Mouse (Mus musculus) CH12.LX (cell line): Measurements from ENCODE around the gene Serp2. TPM values are rescaled to one million over a fixed set of nuclear protein-coding genes. Genes with fewer than 3 reads are reported as not detected.

ENCODE experiments used
- DNase-seq: peaks from one replicate; pipeline ENCODE4 v3.0.0-alpha.2; 2013; ENCODE audit errors: extremely low read depth
- H3K27ac ChIP-seq: 2 replicates; pipeline ENCODE4 v1.5.1; 2012; ENCODE audit warnings: low read depth, mild to moderate bottlenecking, control low read depth, moderate library complexity; ENCODE audit not compliant: insufficient read depth
- H3K27me3 ChIP-seq: replicated peaks from 2 replicates; pipeline ENCODE3; 2012; ENCODE audit warnings: inconsistent platforms
- H3K36me3 ChIP-seq, 2 experiments: replicated peaks in 1 of 2; 2 replicates each; pipeline versions ENCODE3 to v1.6.1; 2012; ENCODE audit warnings: inconsistent platforms in 1 of 2, low read length in 1 of 2, mild to moderate bottlenecking in 1 of 2, mixed read lengths in 1 of 2, moderate library complexity in 1 of 2; ENCODE audit not compliant: control insufficient read depth in 1 of 2, insufficient read depth in 1 of 2
- H3K4me1 ChIP-seq, 2 experiments: 2 replicates each; pipeline ENCODE4 v1.6.1; 2012; ENCODE audit warnings: inconsistent platforms in 1 of 2, moderate library complexity in 1 of 2; ENCODE audit not compliant: insufficient read depth in 2 of 2, control insufficient read depth in 1 of 2
- H3K4me2 ChIP-seq: 2 replicates; pipeline ENCODE4 v1.6.1; 2012; ENCODE audit warnings: low read depth, mild to moderate bottlenecking, control low read depth; ENCODE audit not compliant: poor library complexity, insufficient read depth, severe bottlenecking
- H3K4me3 ChIP-seq, 3 experiments: fragments of 150-350 bp in 1 of 3; sonication (generic) in 1 of 3; replicated peaks in 1 of 3; 2 replicates each; pipeline versions ENCODE3 to v1.5.1; 2011 to 2012; ENCODE audit warnings: low read depth in 2 of 3, low read length in 2 of 3, mild to moderate bottlenecking in 2 of 3, moderate library complexity in 2 of 3, control low read depth in 1 of 3, improper control_type of control experiment in 1 of 3, inconsistent platforms in 1 of 3, mixed read lengths in 1 of 3; ENCODE audit not compliant: poor library complexity in 1 of 3
- H3K79me2 ChIP-seq: replicated peaks from 2 replicates; pipeline ENCODE4 v1.6.1; 2012; ENCODE audit warnings: mild to moderate bottlenecking, moderate library complexity; ENCODE audit not compliant: control insufficient read depth, poor library complexity, insufficient read depth, severe bottlenecking; ENCODE audit errors: extremely low read depth
- H3K9ac ChIP-seq: 2 replicates; pipeline ENCODE4 v1.6.1; 2012; ENCODE audit warnings: low read depth, mild to moderate bottlenecking, control low read depth, moderate library complexity; ENCODE audit not compliant: insufficient read depth
- H3K9me3 ChIP-seq: replicated peaks from 2 replicates; pipeline ENCODE3; 2012; ENCODE audit warnings: low read length, inconsistent platforms, mixed read lengths
- BHLHE40 ChIP-seq: IDR thresholded peaks from 2 replicates; pipeline ENCODE4 v1.6.1; 2011; ENCODE audit warnings: mild to moderate bottlenecking, low read depth, low read length, improper control_type of control experiment
- CTCF ChIP-seq, 2 experiments: IDR thresholded peaks in 1 of 2; conservative IDR thresholded peaks in 1 of 2; 2 replicates each; pipeline ENCODE4 v1.5.1; 2011 to 2012; ENCODE audit warnings: low read depth in 2 of 2, low read length in 2 of 2, improper control_type of control experiment in 1 of 2, inconsistent platforms in 1 of 2, mild to moderate bottlenecking in 1 of 2, moderate library complexity in 1 of 2
- E2F4 ChIP-seq: IDR thresholded peaks from 2 replicates; pipeline ENCODE4 v1.6.1; 2011; ENCODE audit warnings: low read depth, low read length, improper control_type of control experiment; ENCODE audit not compliant: insufficient replicate concordance
- ELF1 ChIP-seq: IDR thresholded peaks from 2 replicates; pipeline ENCODE4 v1.6.1; 2014; ENCODE audit warnings: low read depth, mild to moderate bottlenecking, inconsistent platforms, low read length, improper control_type of control experiment
- EP300 ChIP-seq: IDR thresholded peaks from 2 replicates; pipeline ENCODE4 v1.6.1; 2011; ENCODE audit warnings: low read length, improper control_type of control experiment
- ETS1 ChIP-seq: conservative IDR thresholded peaks from 2 replicates; pipeline ENCODE4 v1.6.1; 2012; ENCODE audit warnings: low read depth, mild to moderate bottlenecking, inconsistent platforms, low read length, improper control_type of control experiment, moderate library complexity
- GABPA ChIP-seq: IDR thresholded peaks from 2 replicates; pipeline ENCODE4 v1.6.1; 2012; ENCODE audit warnings: low read depth, low read length, improper control_type of control experiment, inconsistent platforms; ENCODE audit not compliant: insufficient replicate concordance
- HCFC1 ChIP-seq: IDR thresholded peaks from 2 replicates; pipeline ENCODE4 v1.6.1; 2012; ENCODE audit warnings: low read depth, mild to moderate bottlenecking, inconsistent platforms, low read length, improper control_type of control experiment
- JUN ChIP-seq: IDR thresholded peaks from 2 replicates; pipeline ENCODE4 v1.6.1; 2011; ENCODE audit warnings: low read depth, mild to moderate bottlenecking, low read length, improper control_type of control experiment, moderate library complexity; ENCODE audit not compliant: insufficient read depth
- JUND ChIP-seq: conservative IDR thresholded peaks from 2 replicates; pipeline ENCODE4 v1.6.1; 2011; ENCODE audit warnings: low read depth, low read length, improper control_type of control experiment
- KAT2A ChIP-seq: IDR thresholded peaks from 2 replicates; pipeline ENCODE4 v1.6.1; 2012; ENCODE audit warnings: low read length, improper control_type of control experiment, inconsistent platforms; ENCODE audit not compliant: insufficient replicate concordance
- MAFK ChIP-seq: IDR thresholded peaks from 2 replicates; pipeline ENCODE4 v1.6.1; 2011; ENCODE audit warnings: low read length, improper control_type of control experiment; ENCODE audit not compliant: insufficient replicate concordance
- MAX ChIP-seq: IDR thresholded peaks from 2 replicates; pipeline ENCODE4 v1.6.1; 2011; ENCODE audit warnings: low read length, improper control_type of control experiment
- MAZ ChIP-seq: IDR thresholded peaks from 2 replicates; pipeline ENCODE4 v1.6.1; 2012; ENCODE audit warnings: low read depth, mild to moderate bottlenecking, inconsistent platforms, low read length, improper control_type of control experiment, moderate library complexity
- MYC ChIP-seq: IDR thresholded peaks from 2 replicates; pipeline ENCODE4 v1.6.1; 2011; ENCODE audit warnings: low read depth, mild to moderate bottlenecking, improper control_type of control experiment, low read length
- NRF1 ChIP-seq: IDR thresholded peaks from 2 replicates; pipeline ENCODE4 v1.6.1; 2014; ENCODE audit warnings: low read depth, mild to moderate bottlenecking, inconsistent platforms, low read length, improper control_type of control experiment, moderate library complexity
- POLR2A ChIP-seq: IDR thresholded peaks from 2 replicates; pipeline ENCODE4 v1.6.1; 2011; ENCODE audit warnings: low read depth, mild to moderate bottlenecking, improper control_type of control experiment, low read length
- RAD21 ChIP-seq: IDR thresholded peaks from 2 replicates; pipeline ENCODE4 v1.6.1; 2011; ENCODE audit warnings: low read depth, mild to moderate bottlenecking, low read length, improper control_type of control experiment, moderate library complexity
- SIN3A ChIP-seq: IDR thresholded peaks from 2 replicates; pipeline ENCODE4 v1.6.1; 2012; ENCODE audit warnings: low read length, improper control_type of control experiment, inconsistent platforms
- SMC3 ChIP-seq: IDR thresholded peaks from 2 replicates; pipeline ENCODE4 v1.6.1; 2011; ENCODE audit warnings: low read depth, low read length, improper control_type of control experiment
- TCF12 ChIP-seq: IDR thresholded peaks from 2 replicates; pipeline ENCODE4 v1.6.1; 2014; ENCODE audit warnings: low read depth, mild to moderate bottlenecking, inconsistent platforms, low read length, improper control_type of control experiment
- UBTF ChIP-seq: IDR thresholded peaks from 2 replicates; pipeline ENCODE4 v1.6.1; 2012; ENCODE audit warnings: low read depth, mild to moderate bottlenecking, inconsistent platforms, low read length, improper control_type of control experiment, moderate library complexity
- USF2 ChIP-seq: conservative IDR thresholded peaks from 2 replicates; pipeline ENCODE4 v1.6.1; 2011; ENCODE audit warnings: low read depth, low read length, improper control_type of control experiment
- ZC3H11A ChIP-seq: IDR thresholded peaks from 2 replicates; pipeline ENCODE4 v1.6.1; 2012; ENCODE audit warnings: low read depth, mild to moderate bottlenecking, inconsistent platforms, low read length, improper control_type of control experiment
- ZKSCAN1 ChIP-seq: IDR thresholded peaks from 2 replicates; pipeline ENCODE4 v1.6.1; 2012; ENCODE audit warnings: low read depth, inconsistent platforms, low read length, improper control_type of control experiment, borderline replicate concordance
- ZMIZ1 ChIP-seq: IDR thresholded peaks from 2 replicates; pipeline ENCODE4 v1.6.1; 2012; ENCODE audit warnings: low read depth, mild to moderate bottlenecking, inconsistent platforms, low read length, improper control_type of control experiment
- dilution Hi-C: fragments of 300-500 bp; cut with MboI; formaldehyde crosslinking; loops from 2 replicates; pipeline ENCODE4 v1.14.3; 2020; ENCODE audit warnings: low sequenced_read_pairs; ENCODE audit not compliant: extremely low pct_unique_long_range_greater_than_20kb, extremely low pct_ligation_motif_present
- in situ Hi-C: fragments of 300-500 bp; cut with MboI; formaldehyde crosslinking; loops from 3 replicates; pipeline ENCODE4 v1.14.3; 2019; ENCODE audit warnings: low sequenced_read_pairs, low pct_ligation_motif_present, low pct_unique_long_range_greater_than_20kb, mixed read lengths
- polyA plus RNA-seq: library from polyadenylated mRNA; unstranded; fragments of >175 nt; gene quantifications from 2 replicates; pipeline ENCODE4 v1.2.1, GENCODE M21; 2012; ENCODE audit warnings: low read depth; ENCODE audit not compliant: insufficient read length
- total RNA-seq, 2 experiments: library from RNA; depleted of rRNA; stranded (reverse); fragments of 300-350 nt in 1 of 2; fragments of >200 nt in 1 of 2; gene quantifications; 2 replicates each; pipeline ENCODE4 v1.2.3; 2012 to 2014

Serp2 gene
- total and polyA plus RNA-seq, 3 experiments, result not detected

DNA sequence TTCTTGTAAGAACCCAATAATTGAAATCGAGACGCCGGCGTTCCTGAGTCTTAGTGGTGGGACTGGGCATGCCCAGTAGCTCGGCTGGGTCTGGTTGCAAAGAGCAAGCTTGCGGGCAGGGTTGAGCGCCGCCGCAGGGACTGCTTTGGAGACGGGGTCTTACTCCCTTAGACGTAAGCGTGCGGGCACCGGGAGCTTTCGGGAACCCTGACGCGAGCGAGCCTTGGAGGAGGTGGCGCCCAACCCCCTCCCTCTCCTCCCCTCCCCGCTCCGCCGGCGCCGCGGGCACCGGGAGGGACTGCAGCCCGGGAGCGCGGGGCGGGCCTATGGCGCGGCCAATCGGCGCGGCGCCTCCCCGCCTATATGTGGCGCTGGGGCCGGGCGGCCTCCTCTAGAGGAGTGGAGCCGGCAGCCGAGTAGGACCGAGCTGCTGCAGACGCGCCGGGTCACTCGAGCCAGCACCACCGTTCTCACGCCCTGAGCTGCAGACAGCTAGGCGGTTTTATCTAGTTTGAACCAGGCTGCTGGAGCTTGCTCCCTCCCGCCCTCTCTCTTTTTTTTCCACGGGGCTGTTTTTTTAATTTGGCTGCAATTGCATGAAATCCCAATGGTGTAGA lies 52.5 kb downstream of the Serp2 start:
- in situ Hi-C loops, result loop anchor here (10.0 kb wide), 2 partner anchors 371 to 501 kb away; no protein-coding TSS in a partner anchor
- H3K27me3 ChIP-seq, result peaks cover 6% of the 10 kb centered on the region
- H3K4me2 ChIP-seq, result peak overlapping the region; percentile 52
- no peaks in the 10 kb centered on the region for H3K36me3 ChIP-seq
- no peak overlapping the region for H3K27ac ChIP-seq
- peaks cover 0 to 9% of the 10 kb centered on the region in 2 experiments; a peak in 2 of 4 replicates for H3K4me1 ChIP-seq
- dilution Hi-C loops, result no loop called here
- H3K79me2 ChIP-seq, result no peaks in the 10 kb centered on the region
- peak overlapping the region; percentile 10; the same call in 1 of the 2 replicates for H3K9ac ChIP-seq
- no peaks in the 10 kb centered on the region for H3K9me3 ChIP-seq
- peak; percentile 65 for TF ChIP-seq NRF1
- 0 out of 2 replicates have a peak, but pooled peaks have one; percentile 49 for TF ChIP-seq MAZ
- TF ChIP-seq POLR2A, result peak; percentile 70
- TF ChIP-seq TCF12, result no peak
- peak overlapping the region; percentile 20 to 60 (median 60) for H3K4me3 ChIP-seq
- DNase-seq, result peak; percentile 73

- Histone ChIP-seq H3K27ac (no peak overlapping the region), H3K4me1 (peaks cover 0 to 9% of the 10 kb centered on the region in 2 experiments; a peak in 2 of 4 replicates), H3K4me2 (peak overlapping the region; percentile 52), H3K4me3 (peak overlapping the region in 1 of 3 experiments; percentile 60), H3K9ac (no peak overlapping the region; the same call in 1 of the 2 replicates), H3K36me3 (no peaks in the 10 kb centered on the region), H3K27me3 (peaks cover 6% of the 10 kb centered on the region), H3K79me2 (no peaks in the 10 kb centered on the region), H3K9me3 (no peaks in the 10 kb centered on the region)
- no peak for TF ChIP-seq KAT2A
- TF ChIP-seq MAX, result no peak
- TF ChIP-seq RAD21, result peak; percentile 94
- TF ChIP-seq CTCF (conservative IDR thresholded peaks at IDR 0.05 in 1 of 2, IDR thresholded peaks at IDR 0.05 in 1 of 2; ENCODE audit: low read depth in 2 of 2, low read length in 2 of 2), result peak; percentile 23 to 79; a peak in 3 of 4 replicates
- TF ChIP-seq SMC3, result peak; percentile 64
- TF ChIP-seq GABPA, result no peak
- no peak for TF ChIP-seq USF2
- TF ChIP-seq SIN3A, result no peak
- TF ChIP-seq NRF1, result no peak
- TF ChIP-seq UBTF, result no peak
- TF ChIP-seq MAFK, result no peak
- TF ChIP-seq MYC, result no peak
- TF ChIP-seq HCFC1, result no peak
- TF ChIP-seq EP300, result no peak
- no peak for TF ChIP-seq ETS1
- TF ChIP-seq JUN, result no peak
- TF ChIP-seq ZKSCAN1, result no peak
- TF ChIP-seq ZMIZ1, result no peak
- TF ChIP-seq ZC3H11A, result no peak; the same call in 1 of the 2 replicates
- no peak for TF ChIP-seq JUND
- TF ChIP-seq ELF1, result no peak
- no peak for TF ChIP-seq POLR2A
- TF ChIP-seq BHLHE40, result no peak
- TF ChIP-seq E2F4, result no peak
- in situ Hi-C loops, result loop anchor here (10.0 kb wide), 2 partner anchors 371 to 501 kb away; no protein-coding TSS in a partner anchor
- DNase-seq, result peak; percentile 66
- dilution Hi-C loops, result no loop called here
Measured at GRCm38 (mm10) chr14:76503231-76503851, 53.3 kb downstream of the Serp2 start.
